Mouse (Mus musculus) liver, embryonic 14.5 days (tissue): ENCODE results near the gene Angptl2.

ENCODE experiments used
- CTCF ChIP-seq: IDR thresholded peaks from 2 replicates; pipeline ENCODE4 v1.5.1; 2016; ENCODE audit warnings: antibody characterized with exemption, low read depth, control low read depth
- EP300 ChIP-seq: IDR thresholded peaks from 2 replicates; pipeline ENCODE4 v1.6.1; 2016; ENCODE audit warnings: antibody characterized with exemption, low read depth

GRCm38 (mm10) chr2:33176921-33177320 is 38.9 kb upstream of the Angptl2 start:
- TF ChIP-seq EP300 = no peak
- TF ChIP-seq CTCF = no peak
